Mouse (Mus musculus) left cerebral cortex, adult 9 months (tissue): ENCODE data around the gene Eif3b.
"Not testable (repeated sequence)": the region's sequence is repeated elsewhere in the genome, so short reads cannot be mapped to it uniquely, and the experiment has no call there.

ENCODE experiments used
- DNase-seq, 2 experiments: peaks; one replicate each; pipeline ENCODE4 v3.0.0; 2022; ENCODE audit warnings: low spot score in 2 of 2

The Eif3b gene

GRCm38 (mm10) chr5:140396166-140396940 lies 22.8 kb upstream of the Eif3b start:
- DNase-seq, result no peak

GRCm38 (mm10) chr5:140402640-140403270 lies 16.4 kb upstream of the Eif3b start:
- DNase-seq, result no peak

- DNase-seq, result no peak
Measured at GRCm38 (mm10) chr5:140405126-140405525, 14.0 kb upstream of the Eif3b start.

- no peak for DNase-seq
Measured at GRCm38 (mm10) chr5:140406666-140407065, 12.5 kb upstream of the Eif3b start.

- DNase-seq, result no peak
Measured at GRCm38 (mm10) chr5:140408801-140409200, 10.3 kb upstream of the Eif3b start.

- peak in 1 of 2 experiments; percentile 59 for DNase-seq
Measured at GRCm38 (mm10) chr5:140411339-140411738, 7.8 kb upstream of the Eif3b start.

- no peak for DNase-seq
Measured at GRCm38 (mm10) chr5:140414647-140415046, 4.5 kb upstream of the Eif3b start.

- no peak for DNase-seq
Measured at GRCm38 (mm10) chr5:140418106-140418488, 1.0 kb upstream of the Eif3b start.

- DNase-seq, result no peak
Measured at GRCm38 (mm10) chr5:140419442-140420080, 433 bp downstream of the Eif3b start.

GRCm38 (mm10) chr5:140420616-140421015 lies 1.5 kb downstream of the Eif3b start:
- DNase-seq, result no peak

GRCm38 (mm10) chr5:140425016-140425783 lies 6.1 kb downstream of the Eif3b start:
- no peak for DNase-seq

GRCm38 (mm10) chr5:140439117-140439516 lies 20.0 kb downstream of the Eif3b start:
- not testable (repeated sequence) for DNase-seq

- no peak for DNase-seq
Measured at GRCm38 (mm10) chr5:140441406-140441805, 22.3 kb downstream of the Eif3b start.

GRCm38 (mm10) chr5:140444012-140444411 lies 24.9 kb downstream of the Eif3b start:
- DNase-seq, result no peak

GRCm38 (mm10) chr5:140445345-140445744 lies 26.2 kb downstream of the Eif3b start, which contains the start of gene Gm4869:
Gene Gm4869, plus strand, starts transcription at chr5:140445645.
- DNase-seq, result no peak

GRCm38 (mm10) chr5:140446054-140446453 lies 26.9 kb downstream of the Eif3b start:
- DNase-seq, result no peak

- no peak for DNase-seq
Measured at GRCm38 (mm10) chr5:140454488-140454887, 35.4 kb downstream of the Eif3b start.

- no peak for DNase-seq
Measured at GRCm38 (mm10) chr5:140455466-140455865, 36.3 kb downstream of the Eif3b start.

GRCm38 (mm10) chr5:140461476-140461875 lies 42.3 kb downstream of the Eif3b start:
- DNase-seq, result no peak

GRCm38 (mm10) chr5:140463151-140463550 lies 44.0 kb downstream of the Eif3b start:
- not testable (repeated sequence) for DNase-seq

- DNase-seq, result peak in 1 of 2 experiments; percentile 28
Measured at GRCm38 (mm10) chr5:140464943-140465342, 45.8 kb downstream of the Eif3b start.

- no peak for DNase-seq
Measured at GRCm38 (mm10) chr5:140472336-140472735, 53.2 kb downstream of the Eif3b start.
